Mouse (Mus musculus): Measurements from ENCODE around the gene Srp68. TPM values are rescaled to one million over a fixed set of nuclear protein-coding genes. Genes with fewer than 3 reads are reported as not detected.
"Not testable (repeated sequence)": the region's sequence is repeated elsewhere in the genome, so short reads cannot be mapped to it uniquely, and the experiment has no call there.

Gene Srp68
- polyA plus RNA-seq, 1 experiment from 2014 or later: 47.6 TPM

GRCm38 (mm10) chr11:116282089-116282488, 8.1 kb upstream of the Srp68 start:
- Histone ChIP-seq H3K27me3 (peaks cover 72% of the 10 kb centered on the region), H3K4me2 (no peak overlapping the region), H3K4me3 (replicated peaks) (0 out of 2 replicates have a peak overlapping the region, but pooled peaks have one; percentile 38), H3K9me3 (replicated peaks) (0 out of 2 replicates have a peak, but pooled peaks cover 4% of the 10 kb centered on the region), H3K9ac (no peak overlapping the region), H3K27ac (no peak overlapping the region), H3K36me3 (no peaks in the 10 kb centered on the region), H3K4me1 (replicated peaks) (peaks cover 9% of the 10 kb centered on the region)
- ATAC-seq (ENCODE audit: low read depth) (no peak), DNase-seq (no peak)
- 3% methylated on average over 11 of the region's 11 CpGs for WGBS (ENCODE audit: insufficient replicate concordance)

GRCm38 (mm10) chr11:116281671-116282070, 7.7 kb upstream of the Srp68 start:
- H3K9ac ChIP-seq: no peak overlapping the region
- H3K27ac ChIP-seq: no peak overlapping the region
- ATAC-seq (ENCODE audit: low read depth) (no peak), DNase-seq (no peak)
- peak overlapping the region; percentile 38 for H3K4me3 ChIP-seq (replicated peaks)
- H3K27me3 ChIP-seq: peaks cover 72% of the 10 kb centered on the region
- H3K36me3 ChIP-seq: no peaks in the 10 kb centered on the region
- H3K9me3 ChIP-seq (replicated peaks): 0 out of 2 replicates have a peak, but pooled peaks cover 4% of the 10 kb centered on the region
- peak overlapping the region; percentile 43 for H3K4me2 ChIP-seq
- 3% methylated on average over 18 of the region's 18 CpGs for WGBS (ENCODE audit: insufficient replicate concordance)
- peaks cover 9% of the 10 kb centered on the region for H3K4me1 ChIP-seq (replicated peaks)

- H3K27me3 ChIP-seq: peaks cover 70% of the 10 kb centered on the region
- peaks cover 9% of the 10 kb centered on the region for H3K4me1 ChIP-seq (replicated peaks)
- WGBS (ENCODE audit: insufficient replicate concordance): 8% methylated on average over 48 of the region's 48 CpGs
- no peak within 1 kb of the TSS for H3K9ac ChIP-seq
- ATAC-seq (ENCODE audit: low read depth): no peak
- peak within 1 kb of the TSS; percentile 38 for H3K4me3 ChIP-seq (replicated peaks)
- DNase-seq: no peak
- H3K4me2 ChIP-seq: peak within 1 kb of the TSS; percentile 43
- 0 out of 2 replicates have a peak, but pooled peaks cover 4% of the 10 kb centered on the region for H3K9me3 ChIP-seq (replicated peaks)
- H3K27ac ChIP-seq: no peak within 1 kb of the TSS
- no peaks in the 10 kb centered on the region for H3K36me3 ChIP-seq
Measured at GRCm38 (mm10) chr11:116280751-116281663, 7.0 kb upstream of the Srp68 start, which contains the start of gene Galr2. Gene Galr2 (plus strand): TSS chr11:116280939.

GRCm38 (mm10) chr11:116277184-116277583, 3.2 kb upstream of the Srp68 start:
- Histone ChIP-seq H3K27me3 (peaks cover 32% of the 10 kb centered on the region), H3K4me1 (replicated peaks) (peaks cover 27% of the 10 kb centered on the region)
- WGBS (ENCODE audit: insufficient replicate concordance): 68% methylated on average over 1 of the region's 1 CpGs
- DNase-seq; H3K4me2 ChIP-seq; H3K36me3 ChIP-seq; H3K27ac ChIP-seq; H3K9me3 ChIP-seq (replicated peaks); H3K4me3 ChIP-seq (replicated peaks); ATAC-seq (ENCODE audit: low read depth); H3K9ac ChIP-seq: not testable (repeated sequence)

GRCm38 (mm10) chr11:116273469-116274044, 460 bp downstream of the Srp68 start:
- Histone ChIP-seq H3K9ac (peak overlapping the region; percentile 93), H3K9me3 (replicated peaks) (no peaks in the 10 kb centered on the region), H3K4me3 (replicated peaks) (peak overlapping the region; percentile 93), H3K27me3 (peaks cover 3% of the 10 kb centered on the region; the same call in 1 of the 2 replicates), H3K4me1 (replicated peaks) (peaks cover 46% of the 10 kb centered on the region), H3K36me3 (peaks cover 36% of the 10 kb centered on the region), H3K4me2 (peak overlapping the region; percentile 82), H3K27ac (peak overlapping the region; percentile 76)
- under 1% methylated on average over 39 of the region's 39 CpGs for WGBS (ENCODE audit: insufficient replicate concordance)
- peak; percentile 67 for ATAC-seq (ENCODE audit: low read depth)
- DNase-seq: no peak

- Histone ChIP-seq H3K9me3 (replicated peaks) (no peaks in the 10 kb centered on the region), H3K4me2 (peak overlapping the region; percentile 82), H3K4me3 (replicated peaks) (peak overlapping the region; percentile 93), H3K4me1 (replicated peaks) (peaks cover 46% of the 10 kb centered on the region), H3K36me3 (peaks cover 44% of the 10 kb centered on the region), H3K27ac (peak overlapping the region; percentile 76), H3K9ac (peak overlapping the region; percentile 93), H3K27me3 (peaks cover 3% of the 10 kb centered on the region; the same call in 1 of the 2 replicates)
- no peak for DNase-seq
- WGBS (ENCODE audit: insufficient replicate concordance): 11% methylated on average over 12 of the region's 12 CpGs
- no peak for ATAC-seq (ENCODE audit: low read depth)
Measured at GRCm38 (mm10) chr11:116272589-116273468, 1.2 kb downstream of the Srp68 start.

- Histone ChIP-seq H3K4me2 (no peak overlapping the region), H3K27me3 (no peaks in the 10 kb centered on the region), H3K36me3 (peaks cover 75% of the 10 kb centered on the region), H3K9ac (no peak overlapping the region), H3K9me3 (replicated peaks) (no peaks in the 10 kb centered on the region), H3K4me3 (replicated peaks) (no peak overlapping the region), H3K4me1 (replicated peaks) (peaks cover 59% of the 10 kb centered on the region), H3K27ac (no peak overlapping the region; the same call in 1 of the 2 replicates)
- no peak for DNase-seq
- WGBS (ENCODE audit: insufficient replicate concordance): 80% methylated on average over 8 of the region's 8 CpGs
- no peak for ATAC-seq (ENCODE audit: low read depth)
Measured at GRCm38 (mm10) chr11:116269560-116269959, 4.5 kb downstream of the Srp68 start.

GRCm38 (mm10) chr11:116268313-116268712, 5.7 kb downstream of the Srp68 start:
- Histone ChIP-seq H3K4me1 (replicated peaks) (peaks cover 56% of the 10 kb centered on the region), H3K27ac (no peak overlapping the region), H3K9ac (no peak overlapping the region), H3K36me3 (peaks cover 87% of the 10 kb centered on the region), H3K27me3 (no peaks in the 10 kb centered on the region), H3K4me2 (no peak overlapping the region), H3K9me3 (replicated peaks) (no peaks in the 10 kb centered on the region), H3K4me3 (replicated peaks) (no peak overlapping the region)
- ATAC-seq (ENCODE audit: low read depth) (no peak), DNase-seq (no peak)
- WGBS (ENCODE audit: insufficient replicate concordance): 88% methylated on average over 6 of the region's 6 CpGs

- no peak for ATAC-seq (ENCODE audit: low read depth)
- H3K27me3 ChIP-seq: no peaks in the 10 kb centered on the region
- DNase-seq: no peak
Measured at GRCm38 (mm10) chr11:116267637-116268036, 6.4 kb downstream of the Srp68 start.

GRCm38 (mm10) chr11:116265850-116266249, 8.2 kb downstream of the Srp68 start:
- peak overlapping the region; percentile 58; the same call in 1 of the 2 replicates for H3K27ac ChIP-seq
- peaks cover 98% of the 10 kb centered on the region for H3K36me3 ChIP-seq
- no peaks in the 10 kb centered on the region for H3K9me3 ChIP-seq (replicated peaks)
- peaks cover 33% of the 10 kb centered on the region for H3K4me1 ChIP-seq (replicated peaks)
- no peak overlapping the region for H3K9ac ChIP-seq
- 70% methylated on average over 4 of the region's 4 CpGs for WGBS (ENCODE audit: insufficient replicate concordance)
- H3K4me3 ChIP-seq (replicated peaks): no peak overlapping the region
- ATAC-seq (ENCODE audit: low read depth) (no peak), DNase-seq (no peak)
- no peak overlapping the region for H3K4me2 ChIP-seq
- no peaks in the 10 kb centered on the region for H3K27me3 ChIP-seq

More at GRCm38 (mm10) chr11:116267637-116268036, 6.4 kb downstream of the Srp68 start:
- Histone ChIP-seq H3K9me3 (replicated peaks) (no peaks in the 10 kb centered on the region), H3K4me2 (no peak overlapping the region), H3K4me1 (replicated peaks) (peaks cover 51% of the 10 kb centered on the region), H3K36me3 (peaks cover 94% of the 10 kb centered on the region), H3K27ac (no peak overlapping the region), H3K4me3 (replicated peaks) (no peak overlapping the region), H3K9ac (no peak overlapping the region)
- 81% methylated on average over 8 of the region's 8 CpGs for WGBS (ENCODE audit: insufficient replicate concordance)

Measured in liver, embryonic 13.5 days (tissue).